Mouse (Mus musculus): ENCODE measurements around the gene 5730455P16Rik. TPM values are rescaled to one million over a fixed set of nuclear protein-coding genes. Genes with fewer than 3 reads are reported as not detected.
"Not testable (repeated sequence)": the region's sequence is repeated elsewhere in the genome, so short reads cannot be mapped to it uniquely, and the experiment has no call there.

Gene 5730455P16Rik
- polyA plus RNA-seq (2015; fragmentation: Nextera tagmentation; extraction: Ambion mirVana): 4.1 and 5.1 TPM in 2 replicates

- ATAC-seq (ENCODE audit: low read depth): peak; percentile 77
- Histone ChIP-seq H3K4me2 (ENCODE audit: low read depth, low read length) (peak within 1 kb of the TSS; percentile 94), H3K4me3 (ENCODE audit: low read depth, low read length) (peak within 1 kb of the TSS; percentile 87), H3K27me3 (ENCODE audit: control insufficient read depth, insufficient read depth, low read depth, low read length) (no peaks in the 10 kb centered on the region), H3K9ac (ENCODE audit: low read depth, low read length) (peak within 1 kb of the TSS; percentile 94), H3K27ac (ENCODE audit: low read length) (peak within 1 kb of the TSS; percentile 75), H3K9me3 (replicated peaks; ENCODE audit: control insufficient read depth, low read length) (no peaks in the 10 kb centered on the region), H3K36me3 (ENCODE audit: control insufficient read depth, insufficient read depth) (peaks cover 5% of the 10 kb centered on the region; the same call in 1 of the 2 replicates), H3K4me1 (ENCODE audit: control insufficient read depth, low read depth, low read length) (peaks cover 19% of the 10 kb centered on the region)
- 1% methylated on average over 43 of the region's 43 CpGs for WGBS (ENCODE audit: insufficient replicate concordance)
These were observed at the start of gene 5730455P16Rik for GRCm38 (mm10) chr11:80377712-80378451. TSS of gene 5730455P16Rik (minus strand) at chr11:80378034.

GRCm38 (mm10) chr11:80426029-80426813 lies 48.4 kb upstream of the 5730455P16Rik start:
- H3K9ac ChIP-seq (ENCODE audit: low read depth, low read length); H3K36me3 ChIP-seq (ENCODE audit: control insufficient read depth, insufficient read depth); H3K4me1 ChIP-seq (ENCODE audit: control insufficient read depth, low read depth, low read length); H3K4me2 ChIP-seq (ENCODE audit: low read depth, low read length); H3K27ac ChIP-seq (ENCODE audit: low read length); H3K27me3 ChIP-seq (ENCODE audit: control insufficient read depth, insufficient read depth, low read depth, low read length); ATAC-seq (ENCODE audit: low read depth); H3K9me3 ChIP-seq (replicated peaks; ENCODE audit: control insufficient read depth, low read length); H3K4me3 ChIP-seq (ENCODE audit: low read depth, low read length): not testable (repeated sequence)
- WGBS (ENCODE audit: insufficient replicate concordance): 65% methylated on average over 16 of the region's 16 CpGs

GRCm38 (mm10) chr11:80425247-80425778 lies 47.5 kb upstream of the 5730455P16Rik start:
- Histone ChIP-seq H3K9ac (ENCODE audit: low read depth, low read length) (no peak overlapping the region), H3K4me2 (ENCODE audit: low read depth, low read length) (no peak overlapping the region), H3K36me3 (ENCODE audit: control insufficient read depth, insufficient read depth) (no peaks in the 10 kb centered on the region), H3K4me1 (ENCODE audit: control insufficient read depth, low read depth, low read length) (peaks cover 8% of the 10 kb centered on the region), H3K4me3 (ENCODE audit: low read depth, low read length) (no peak overlapping the region), H3K9me3 (replicated peaks; ENCODE audit: control insufficient read depth, low read length) (no peaks in the 10 kb centered on the region), H3K27ac (ENCODE audit: low read length) (no peak overlapping the region), H3K27me3 (ENCODE audit: control insufficient read depth, insufficient read depth, low read depth, low read length) (no peaks in the 10 kb centered on the region)
- ATAC-seq (ENCODE audit: low read depth): no peak
- WGBS (ENCODE audit: insufficient replicate concordance): 45% methylated on average over 5 of the region's 5 CpGs

- WGBS (ENCODE audit: insufficient replicate concordance): 39% methylated on average over 2 of the region's 2 CpGs
- H3K36me3 ChIP-seq (ENCODE audit: control insufficient read depth, insufficient read depth): no peaks in the 10 kb centered on the region
- H3K27ac ChIP-seq (ENCODE audit: low read length): no peak overlapping the region
- no peaks in the 10 kb centered on the region for H3K9me3 ChIP-seq (replicated peaks; ENCODE audit: control insufficient read depth, low read length)
- no peak overlapping the region for H3K4me3 ChIP-seq (ENCODE audit: low read depth, low read length)
- no peak overlapping the region for H3K4me2 ChIP-seq (ENCODE audit: low read depth, low read length)
- H3K27me3 ChIP-seq (ENCODE audit: control insufficient read depth, insufficient read depth, low read depth, low read length): no peaks in the 10 kb centered on the region
- H3K9ac ChIP-seq (ENCODE audit: low read depth, low read length): no peak overlapping the region
- H3K4me1 ChIP-seq (ENCODE audit: control insufficient read depth, low read depth, low read length): peaks cover 5% of the 10 kb centered on the region
- ATAC-seq (ENCODE audit: low read depth): no peak
These were observed 46.9 kb upstream of the 5730455P16Rik start for GRCm38 (mm10) chr11:80424691-80425090.

GRCm38 (mm10) chr11:80421421-80422047 lies 43.7 kb upstream of the 5730455P16Rik start:
- Histone ChIP-seq H3K4me2 (ENCODE audit: low read depth, low read length) (no peak overlapping the region), H3K27me3 (ENCODE audit: control insufficient read depth, insufficient read depth, low read depth, low read length) (no peaks in the 10 kb centered on the region), H3K36me3 (ENCODE audit: control insufficient read depth, insufficient read depth) (no peaks in the 10 kb centered on the region), H3K9ac (ENCODE audit: low read depth, low read length) (no peak overlapping the region), H3K4me3 (ENCODE audit: low read depth, low read length) (no peak overlapping the region), H3K27ac (ENCODE audit: low read length) (no peak overlapping the region), H3K9me3 (replicated peaks; ENCODE audit: control insufficient read depth, low read length) (no peaks in the 10 kb centered on the region), H3K4me1 (ENCODE audit: control insufficient read depth, low read depth, low read length) (no peaks in the 10 kb centered on the region; the same call in 1 of the 2 replicates)
- 40% methylated on average over 7 of the region's 7 CpGs for WGBS (ENCODE audit: insufficient replicate concordance)
- ATAC-seq (ENCODE audit: low read depth): no peak

- ATAC-seq (ENCODE audit: low read depth): no peak
- Histone ChIP-seq H3K27me3 (ENCODE audit: control insufficient read depth, insufficient read depth, low read depth, low read length) (no peaks in the 10 kb centered on the region), H3K4me1 (ENCODE audit: control insufficient read depth, low read depth, low read length) (no peaks in the 10 kb centered on the region; the same call in 1 of the 2 replicates), H3K9ac (ENCODE audit: low read depth, low read length) (no peak overlapping the region), H3K9me3 (replicated peaks; ENCODE audit: control insufficient read depth, low read length) (no peaks in the 10 kb centered on the region), H3K4me3 (ENCODE audit: low read depth, low read length) (no peak overlapping the region), H3K4me2 (ENCODE audit: low read depth, low read length) (no peak overlapping the region), H3K27ac (ENCODE audit: low read length) (no peak overlapping the region), H3K36me3 (ENCODE audit: control insufficient read depth, insufficient read depth) (no peaks in the 10 kb centered on the region; the same call in 1 of the 2 replicates)
- 38% methylated on average over 2 of the region's 2 CpGs for WGBS (ENCODE audit: insufficient replicate concordance)
These were observed 42.6 kb upstream of the 5730455P16Rik start for GRCm38 (mm10) chr11:80420202-80420984.

- Histone ChIP-seq H3K36me3 (ENCODE audit: control insufficient read depth, insufficient read depth) (no peaks in the 10 kb centered on the region; the same call in 1 of the 2 replicates), H3K9me3 (replicated peaks; ENCODE audit: control insufficient read depth, low read length) (no peaks in the 10 kb centered on the region)
- 68% methylated on average over 1 of the region's 1 CpGs for WGBS (ENCODE audit: insufficient replicate concordance)
These were observed 41.9 kb upstream of the 5730455P16Rik start for GRCm38 (mm10) chr11:80419743-80420142.

GRCm38 (mm10) chr11:80417085-80417484 lies 39.3 kb upstream of the 5730455P16Rik start:
- no peaks in the 10 kb centered on the region; the same call in 1 of the 2 replicates for H3K36me3 ChIP-seq (ENCODE audit: control insufficient read depth, insufficient read depth)
- no peaks in the 10 kb centered on the region for H3K27me3 ChIP-seq (ENCODE audit: control insufficient read depth, insufficient read depth, low read depth, low read length)
- no peak for ATAC-seq (ENCODE audit: low read depth)
- H3K4me1 ChIP-seq (ENCODE audit: control insufficient read depth, low read depth, low read length): no peaks in the 10 kb centered on the region; the same call in 1 of the 2 replicates
- no peak overlapping the region for H3K9ac ChIP-seq (ENCODE audit: low read depth, low read length)
- no peak overlapping the region for H3K4me2 ChIP-seq (ENCODE audit: low read depth, low read length)
- 78% methylated on average over 5 of the region's 5 CpGs for WGBS (ENCODE audit: insufficient replicate concordance)
- H3K27ac ChIP-seq (ENCODE audit: low read length): no peak overlapping the region
- no peaks in the 10 kb centered on the region for H3K9me3 ChIP-seq (replicated peaks; ENCODE audit: control insufficient read depth, low read length)
- no peak overlapping the region for H3K4me3 ChIP-seq (ENCODE audit: low read depth, low read length)

More at GRCm38 (mm10) chr11:80419743-80420142, 41.9 kb upstream of the 5730455P16Rik start:
- H3K4me2 ChIP-seq (ENCODE audit: low read depth, low read length): no peak overlapping the region
- H3K4me3 ChIP-seq (ENCODE audit: low read depth, low read length): no peak overlapping the region
- H3K4me1 ChIP-seq (ENCODE audit: control insufficient read depth, low read depth, low read length): no peaks in the 10 kb centered on the region; the same call in 1 of the 2 replicates
- H3K27ac ChIP-seq (ENCODE audit: low read length): no peak overlapping the region
- no peaks in the 10 kb centered on the region for H3K27me3 ChIP-seq (ENCODE audit: control insufficient read depth, insufficient read depth, low read depth, low read length)
- no peak for ATAC-seq (ENCODE audit: low read depth)
- H3K9ac ChIP-seq (ENCODE audit: low read depth, low read length): no peak overlapping the region
